Mouse (Mus musculus) liver, adult (tissue): Measurements from ENCODE around the gene Gm42417.

Source experiments
- GATA4 ChIP-seq: IDR thresholded peaks from 2 replicates; pipeline ENCODE4 v1.6.1; 2014; ENCODE audit warnings: mild to moderate bottlenecking, low read length; ENCODE audit not compliant: insufficient replicate concordance

Gm42417 gene

GRCm38 (mm10) chr1:36556553-36557456 is 17.6 kb upstream of the Gm42417 start:
- no peak; the same call in 1 of the 2 replicates for TF ChIP-seq GATA4

- TF ChIP-seq GATA4, result no peak
Measured at GRCm38 (mm10) chr1:36555798-36556395, 16.7 kb upstream of the Gm42417 start.

GRCm38 (mm10) chr1:36554633-36555399 is 15.6 kb upstream of the Gm42417 start:
- peak; percentile 53; the same call in 1 of the 2 replicates for TF ChIP-seq GATA4

GRCm38 (mm10) chr1:36552506-36552905 is 13.3 kb upstream of the Gm42417 start:
- no peak for TF ChIP-seq GATA4

GRCm38 (mm10) chr1:36551904-36552303 is 12.7 kb upstream of the Gm42417 start:
- no peak for TF ChIP-seq GATA4

GRCm38 (mm10) chr1:36550075-36550863 is 11.0 kb upstream of the Gm42417 start:
- no peak for TF ChIP-seq GATA4

- TF ChIP-seq GATA4, result no peak
Measured at GRCm38 (mm10) chr1:36549491-36549890, 10.3 kb upstream of the Gm42417 start.

- TF ChIP-seq GATA4, result no peak
Measured at GRCm38 (mm10) chr1:36548771-36549170, 9.5 kb upstream of the Gm42417 start.

GRCm38 (mm10) chr1:36547981-36548598 is 8.9 kb upstream of the Gm42417 start:
- no peak for TF ChIP-seq GATA4

GRCm38 (mm10) chr1:36546888-36547471 is 7.8 kb upstream of the Gm42417 start, which contains the start of gene Ankrd39:
Ankrd39 (minus strand) TSS chr1:36547445.
- peak; percentile 48; the same call in 1 of the 2 replicates for TF ChIP-seq GATA4

GRCm38 (mm10) chr1:36545845-36546600 is 6.8 kb upstream of the Gm42417 start:
- no peak for TF ChIP-seq GATA4

- no peak for TF ChIP-seq GATA4
Measured at GRCm38 (mm10) chr1:36545382-36545781, 6.2 kb upstream of the Gm42417 start.

GRCm38 (mm10) chr1:36542925-36543324 is 3.7 kb upstream of the Gm42417 start:
- no peak for TF ChIP-seq GATA4
